Mouse (Mus musculus) adrenal gland, postnatal 10 days (tissue): Measurements from ENCODE around the gene Cpm. TPM values are rescaled to one million over a fixed set of nuclear protein-coding genes. Genes with fewer than 3 reads are reported as not detected.

Experiments
- DNase-seq: peaks from one replicate; pipeline ENCODE4 v3.0.0; 2021; ENCODE audit warnings: mixed read lengths
- total RNA-seq, 2 experiments: library from RNA; stranded (reverse); gene quantifications; 2 replicates each; pipeline ENCODE4 v1.2.3; 2021

Gene Cpm
- total RNA-seq, 2 experiments from 2014 or later, result 18.5 to 19.1 TPM

- DNase-seq, result no peak
Observed at GRCm38 (mm10) chr10:117635823-117636589, 6.7 kb downstream of the Cpm start.

DNA sequence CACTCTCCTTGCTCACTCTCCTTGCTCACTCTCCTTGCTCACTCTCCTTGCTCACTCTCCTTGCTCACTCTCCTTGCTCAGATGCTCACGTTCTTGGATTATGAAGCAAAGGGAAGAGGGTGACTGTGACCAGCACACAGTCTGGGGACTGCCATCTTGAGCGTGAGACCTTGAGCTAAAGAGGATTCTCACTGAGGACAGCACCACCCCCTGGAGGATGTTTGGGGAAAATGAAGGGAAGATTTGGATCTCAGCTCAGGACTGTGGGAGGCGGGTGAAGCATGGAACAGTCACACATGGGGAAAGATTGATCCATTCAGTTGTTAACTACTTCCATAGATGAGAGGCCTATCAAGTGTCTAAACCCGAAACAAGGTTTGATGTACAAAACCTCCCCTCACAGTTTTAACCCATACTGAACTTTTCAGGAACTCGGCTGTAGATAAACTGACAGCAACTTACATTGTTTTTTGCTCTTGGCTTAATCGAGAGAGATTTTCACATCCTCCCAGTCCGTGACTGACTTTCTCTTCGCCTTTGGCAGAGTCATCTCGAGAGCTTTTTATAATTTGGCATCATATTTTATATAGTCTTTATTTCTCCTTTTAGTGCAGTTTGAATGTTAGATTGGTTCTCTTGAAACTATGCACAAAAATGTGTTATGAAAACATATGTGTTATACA is 7.9 kb downstream of the Cpm start:
- DNase-seq, result peak; percentile 19

GRCm38 (mm10) chr10:117637745-117638577 is 8.7 kb downstream of the Cpm start:
- no peak for DNase-seq

DNA sequence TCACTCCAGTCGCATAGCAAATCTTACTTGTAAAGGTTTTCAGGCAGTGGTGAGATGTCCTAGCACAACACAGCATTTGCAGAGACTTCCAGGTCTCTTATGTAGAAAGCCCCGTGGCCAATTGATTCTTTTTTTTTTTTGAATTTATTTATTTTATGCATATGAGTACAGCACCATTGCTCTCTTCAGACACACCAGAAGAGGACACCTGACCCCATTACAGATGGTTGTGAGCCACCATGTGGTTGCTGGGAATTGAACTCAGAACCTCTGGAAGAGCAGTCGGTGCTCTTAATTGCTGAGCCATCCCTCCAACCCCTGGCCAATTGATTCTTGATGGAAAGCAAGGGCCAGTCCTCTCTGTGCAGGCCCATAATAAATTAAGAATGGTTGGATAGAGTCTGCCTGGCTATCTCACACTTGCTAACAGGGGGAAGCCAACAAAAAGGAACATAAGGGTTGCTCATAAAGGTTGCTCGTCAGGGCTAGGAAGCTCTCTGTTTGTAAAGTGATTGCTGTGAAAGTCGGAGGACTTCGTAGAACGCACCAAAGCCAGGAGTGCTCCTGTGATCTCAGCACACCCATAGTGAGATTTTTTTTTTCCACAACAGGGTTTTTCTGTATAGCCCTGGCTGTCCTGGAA is 9.4 kb downstream of the Cpm start:
- no peak for DNase-seq

DNA sequence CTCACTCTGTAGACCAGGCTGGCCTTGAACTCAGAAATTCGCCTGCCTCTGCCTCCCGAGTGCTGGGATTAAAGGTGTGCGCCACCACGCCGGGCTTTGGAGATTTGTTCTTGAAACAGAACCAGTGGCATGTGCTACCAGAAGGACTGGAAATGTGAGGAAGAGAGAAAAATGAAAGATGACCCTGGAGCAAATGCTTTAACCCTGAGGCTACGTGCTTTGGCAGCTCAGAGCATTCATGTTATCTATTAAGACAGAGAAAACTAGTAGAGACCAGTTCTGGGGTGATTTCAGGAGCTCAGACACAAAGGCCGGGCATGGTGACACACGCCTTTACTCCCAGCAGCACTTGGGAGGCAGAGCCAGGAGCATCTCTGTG is 9.9 kb downstream of the Cpm start:
- DNase-seq, result no peak

DNA sequence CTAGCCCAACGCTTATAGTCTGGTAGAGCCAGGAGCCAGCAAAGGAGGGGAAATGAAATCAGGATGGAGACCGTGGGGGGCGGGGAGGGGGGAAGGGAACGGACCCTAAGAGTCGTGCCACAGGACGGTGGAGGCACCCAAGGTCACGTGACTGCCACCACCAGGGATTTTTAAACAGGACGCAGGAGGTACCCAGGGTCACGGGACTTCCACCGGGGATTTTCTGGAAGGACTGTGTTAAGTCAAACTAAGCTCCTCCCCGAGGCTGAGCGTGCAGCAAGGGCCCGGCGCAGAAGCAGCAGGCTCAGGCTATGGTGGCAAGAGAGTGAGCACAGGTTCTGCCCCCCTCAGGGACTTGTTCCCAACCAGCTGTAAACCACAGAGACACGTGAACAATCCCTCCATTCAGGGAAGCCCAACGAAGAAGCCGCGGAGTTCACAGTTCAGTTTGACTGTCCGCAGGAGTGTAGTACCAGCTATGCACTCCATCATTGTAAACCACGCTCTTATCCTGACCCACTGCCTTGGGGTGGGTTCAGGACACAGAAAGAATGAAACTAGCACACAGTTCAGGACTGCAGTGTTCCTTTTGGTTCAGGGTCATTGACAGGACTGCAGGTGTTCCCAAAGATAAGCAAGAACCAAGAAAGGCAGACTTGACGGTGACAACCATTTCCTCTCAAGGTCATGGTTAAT is 10.7 kb downstream of the Cpm start:
- peak; percentile 34 for DNase-seq

GRCm38 (mm10) chr10:117640595-117641078 is 11.3 kb downstream of the Cpm start:
- no peak for DNase-seq

GRCm38 (mm10) chr10:117641400-117642200 is 12.3 kb downstream of the Cpm start:
- DNase-seq, result no peak

- DNase-seq, result no peak
Observed at GRCm38 (mm10) chr10:117642201-117642450, 12.8 kb downstream of the Cpm start.

GRCm38 (mm10) chr10:117642491-117643262 is 13.4 kb downstream of the Cpm start:
- DNase-seq, result no peak

DNA sequence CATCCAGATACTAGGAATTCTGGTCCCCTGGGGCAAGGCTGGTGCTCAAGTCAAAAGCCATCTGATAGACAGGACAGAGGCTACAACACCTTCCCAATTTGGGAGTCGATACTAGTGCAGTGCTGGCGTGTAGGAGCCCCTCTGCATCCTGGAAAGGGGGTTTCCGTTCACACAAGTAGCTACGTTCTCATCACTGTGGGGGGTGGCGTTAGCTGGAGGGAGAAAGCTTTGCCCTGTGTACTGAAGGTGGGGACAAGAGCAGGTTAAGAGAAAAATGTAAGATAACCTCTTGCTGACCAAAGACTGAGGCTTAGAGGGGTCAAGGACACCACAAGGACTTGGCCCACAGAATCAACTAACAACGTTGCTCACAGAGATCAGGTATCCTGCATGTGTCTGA is 14.0 kb downstream of the Cpm start:
- DNase-seq, result no peak

GRCm38 (mm10) chr10:117643711-117644428 is 14.6 kb downstream of the Cpm start:
- DNase-seq, result no peak

DNA sequence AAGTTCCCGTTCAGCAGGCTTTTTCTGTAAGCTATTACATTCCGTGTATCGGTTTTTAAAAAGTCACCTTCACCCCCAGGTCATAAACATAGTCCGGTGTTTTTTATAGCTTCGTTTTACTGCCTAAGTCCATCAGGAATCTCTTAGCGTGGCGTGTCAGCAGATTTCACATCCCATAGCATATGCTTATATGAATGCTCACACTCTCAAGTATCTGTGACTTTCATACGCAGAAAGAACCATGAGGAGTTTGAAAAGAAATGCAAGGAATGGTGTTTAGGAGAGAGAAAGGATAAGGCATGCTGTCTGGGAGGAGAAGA is 15.1 kb downstream of the Cpm start:
- DNase-seq, result no peak

GRCm38 (mm10) chr10:117644828-117645227 is 15.5 kb downstream of the Cpm start:
- DNase-seq, result no peak

DNA sequence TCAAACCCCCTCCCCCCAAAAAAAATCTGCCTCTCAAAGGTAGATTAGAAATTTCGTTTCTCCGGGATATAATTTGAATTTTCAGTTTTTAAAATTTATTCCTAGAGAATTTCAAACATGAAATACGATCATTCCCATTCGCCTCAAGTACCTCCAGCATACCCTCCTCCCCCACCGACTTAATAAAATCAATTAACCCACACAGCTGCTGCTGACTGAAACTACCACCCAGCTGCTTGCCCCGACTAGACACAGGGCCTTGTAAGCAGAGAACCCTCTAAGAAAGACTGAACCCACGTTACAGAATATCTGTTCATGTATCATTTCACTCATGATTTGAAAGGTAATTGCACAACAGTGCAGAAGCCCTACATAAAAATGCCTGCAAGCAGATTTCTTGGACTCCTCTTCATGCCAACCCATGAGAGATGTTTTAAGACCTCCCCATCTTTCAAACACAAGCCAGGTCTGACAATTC is 16.2 kb downstream of the Cpm start:
- DNase-seq, result no peak

DNA sequence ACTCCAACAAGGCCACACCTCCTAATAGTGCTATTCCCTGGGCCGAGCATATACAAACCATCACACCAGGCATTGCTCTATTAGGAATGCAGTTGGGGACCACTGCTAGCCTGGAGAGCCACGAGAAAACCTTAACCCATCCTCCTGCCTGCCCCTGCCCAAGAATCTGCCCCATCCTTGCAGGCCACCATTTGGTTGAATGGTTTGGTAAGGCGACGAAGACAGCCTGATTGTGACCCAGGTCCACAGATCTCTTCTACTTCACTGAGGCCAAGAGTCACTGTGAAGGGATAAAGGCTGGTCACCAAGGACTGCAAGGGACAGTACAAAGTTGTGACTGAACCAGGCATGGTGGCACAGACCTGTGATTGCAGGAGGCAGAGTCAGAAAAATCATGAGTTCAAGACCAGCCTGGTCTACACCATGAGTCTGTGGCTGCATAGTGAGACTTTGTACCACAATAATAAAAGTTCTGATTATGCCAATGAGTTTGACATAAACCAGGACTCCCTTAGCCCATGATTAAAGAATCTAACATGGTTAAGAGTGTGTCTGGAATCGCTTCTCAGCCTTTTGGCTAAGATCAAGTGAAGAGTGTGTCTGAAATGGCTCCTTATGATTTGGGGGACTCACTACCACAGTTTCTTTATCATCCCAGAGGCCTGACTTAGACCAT is 17.3 kb downstream of the Cpm start:
- DNase-seq, result no peak

- no peak for DNase-seq
Observed at GRCm38 (mm10) chr10:117647158-117647505, 17.8 kb downstream of the Cpm start.

- no peak for DNase-seq
Observed at GRCm38 (mm10) chr10:117647964-117648472, 18.7 kb downstream of the Cpm start.

GRCm38 (mm10) chr10:117648643-117649042 is 19.3 kb downstream of the Cpm start:
- DNase-seq, result no peak
